Mouse (Mus musculus) heart, postnatal 14 days (tissue): ENCODE results near the gene Plpp1. TPM values are rescaled to one million over a fixed set of nuclear protein-coding genes. Genes with fewer than 3 reads are reported as not detected.
A peak's percentile ranks its signal among the peaks of the same experiment; 100 is the strongest.

Source experiments
- DNase-seq, 2 experiments: peaks; one replicate each; pipeline ENCODE4 v3.0.0; 2021 to 2022
- intact Hi-C: fragments of 180-260 bp; cut with DNase I; formaldehyde crosslinking; loops from one replicate; pipeline ENCODE4 v1.15.1; 2025
- total RNA-seq, 2 experiments: library from RNA; stranded (reverse); gene quantifications; 2 replicates each; pipeline ENCODE4 v1.2.3; 2021

Gene Plpp1
- total RNA-seq, 2 experiments from 2014 or later, result 72.5 to 75.2 TPM

GRCm38 (mm10) chr13:112845931-112846330 lies 45.3 kb downstream of the Plpp1 start:
- intact Hi-C loops, result no loop called here
- no peak for DNase-seq

GRCm38 (mm10) chr13:112853710-112854316 lies 53.2 kb downstream of the Plpp1 start:
- DNase-seq, result no peak
- intact Hi-C loops, result no loop called here

- intact Hi-C loops, result no loop called here
- no peak for DNase-seq
Observed at GRCm38 (mm10) chr13:112854402-112854801, 53.8 kb downstream of the Plpp1 start.

GRCm38 (mm10) chr13:112857921-112858320 lies 57.3 kb downstream of the Plpp1 start:
- DNase-seq, result no peak
- intact Hi-C loops, result no loop called here

GRCm38 (mm10) chr13:112859574-112860134 lies 59.1 kb downstream of the Plpp1 start:
- no peak for DNase-seq
- intact Hi-C loops, result loop anchor here (10.0 kb wide), 1 partner anchor 185 kb away; no protein-coding TSS in a partner anchor

GRCm38 (mm10) chr13:112860370-112860769 lies 59.8 kb downstream of the Plpp1 start:
- intact Hi-C loops, result loop anchor here (10.0 kb wide), 1 partner anchor 186 kb away; no protein-coding TSS in a partner anchor
- DNase-seq, result no peak

- intact Hi-C loops, result loop anchor here (10.0 kb wide), 1 partner anchor 186 kb away; no protein-coding TSS in a partner anchor
- no peak for DNase-seq
Observed at GRCm38 (mm10) chr13:112860911-112861310, 60.3 kb downstream of the Plpp1 start.

GRCm38 (mm10) chr13:112861825-112862306 lies 61.3 kb downstream of the Plpp1 start:
- intact Hi-C loops, result loop anchor here (10.0 kb wide), 1 partner anchor 187 kb away; no protein-coding TSS in a partner anchor
- peak; percentile 72 for DNase-seq

GRCm38 (mm10) chr13:112862342-112862741 lies 61.8 kb downstream of the Plpp1 start:
- intact Hi-C loops, result loop anchor here (10.0 kb wide), 1 partner anchor 188 kb away; no protein-coding TSS in a partner anchor

GRCm38 (mm10) chr13:112862978-112863677 lies 62.5 kb downstream of the Plpp1 start:
- DNase-seq, result no peak
- intact Hi-C loops, result loop anchor here (10.0 kb wide), 1 partner anchor 188 kb away; no protein-coding TSS in a partner anchor

More at GRCm38 (mm10) chr13:112862342-112862741, 61.8 kb downstream of the Plpp1 start:
- no peak for DNase-seq

- no peak for DNase-seq
- intact Hi-C loops, result loop anchor here (10.0 kb wide), 1 partner anchor 192 kb away; no protein-coding TSS in a partner anchor
Observed at GRCm38 (mm10) chr13:112866782-112867181, 66.2 kb downstream of the Plpp1 start.

GRCm38 (mm10) chr13:112867381-112867780 lies 66.8 kb downstream of the Plpp1 start:
- no peak for DNase-seq
- intact Hi-C loops, result loop anchor here (10.0 kb wide), 1 partner anchor 193 kb away; no protein-coding TSS in a partner anchor

- intact Hi-C loops, result no loop called here
- no peak for DNase-seq
Observed at GRCm38 (mm10) chr13:112870039-112870690, 69.6 kb downstream of the Plpp1 start.

GRCm38 (mm10) chr13:112871500-112872266 lies 71.1 kb downstream of the Plpp1 start:
- intact Hi-C loops, result no loop called here
- no peak for DNase-seq

- intact Hi-C loops, result no loop called here
- DNase-seq, result no peak
Observed at GRCm38 (mm10) chr13:112887234-112887633, 86.6 kb downstream of the Plpp1 start.

- no peak for DNase-seq
- intact Hi-C loops, result no loop called here
Observed at GRCm38 (mm10) chr13:112902176-112902575, 101.6 kb downstream of the Plpp1 start.

- intact Hi-C loops, result loop anchor here (2.0 kb wide), 1 partner anchor 237 kb away; no protein-coding TSS in a partner anchor
- peak; percentile 16 to 51 for DNase-seq
Observed at GRCm38 (mm10) chr13:112909663-112910062, 109.1 kb downstream of the Plpp1 start.

GRCm38 (mm10) chr13:112910434-112910833 lies 109.8 kb downstream of the Plpp1 start:
- intact Hi-C loops, result no loop called here
- DNase-seq, result no peak
